Mouse (Mus musculus) spleen, postnatal 10 days (tissue): ENCODE results near the gene Mettl11b.
"Not testable (repeated sequence)": the region's sequence is repeated elsewhere in the genome, so short reads cannot be mapped to it uniquely, and the experiment has no call there.

Experiments used
- DNase-seq, 2 experiments: peaks; one replicate each; pipeline ENCODE4 v3.0.0; 2021 to 2022; ENCODE audit warnings: low spot score in 2 of 2

Mettl11b gene

DNA sequence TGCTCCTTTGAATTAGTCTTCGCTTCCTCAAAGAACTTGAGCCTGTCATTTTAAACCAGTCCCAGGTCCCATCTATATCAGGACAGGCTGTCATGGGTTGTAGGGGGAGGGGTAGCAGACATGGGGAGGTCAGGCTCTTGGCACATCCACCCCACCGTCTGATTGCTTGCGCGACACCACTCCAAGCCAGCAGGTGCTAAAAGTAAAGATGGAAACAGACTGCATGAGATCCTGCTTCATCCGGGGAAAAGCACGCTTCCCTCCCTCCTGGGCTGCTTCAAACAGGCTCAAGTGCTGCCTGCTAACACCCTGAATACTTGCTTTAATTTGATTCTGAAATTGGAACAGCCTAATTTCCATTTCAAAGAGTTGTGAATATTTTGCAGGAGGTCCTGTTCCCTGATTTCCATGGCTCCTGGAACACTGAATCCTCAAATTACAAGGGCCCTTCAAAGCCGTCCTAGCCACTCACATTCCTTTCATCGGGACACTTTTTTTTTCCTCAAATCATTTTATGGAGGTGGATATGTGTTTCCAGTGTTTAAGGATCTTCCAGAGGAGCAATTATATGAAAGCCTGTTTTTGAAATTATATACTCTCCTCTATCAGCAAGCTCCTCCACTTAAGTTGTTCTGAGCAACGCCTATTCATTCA lies at the start of gene Mettl11b:
TSS of gene Mettl11b (minus strand) at position 127 of the 654 bp plus-strand sequence.
- DNase-seq = no peak

GRCm38 (mm10) chr1:163757462-163758207 lies 32.6 kb upstream of the Mettl11b start:
- DNase-seq = no peak

GRCm38 (mm10) chr1:163751360-163751992 lies 26.4 kb upstream of the Mettl11b start:
- DNase-seq = no peak

- DNase-seq = no peak
These were observed 12.2 kb upstream of the Mettl11b start for GRCm38 (mm10) chr1:163737239-163737533.

GRCm38 (mm10) chr1:163736441-163737238 lies 11.6 kb upstream of the Mettl11b start:
- no peak for DNase-seq

- DNase-seq = not testable (repeated sequence)
These were observed 6.1 kb upstream of the Mettl11b start for GRCm38 (mm10) chr1:163731166-163731565.

DNA sequence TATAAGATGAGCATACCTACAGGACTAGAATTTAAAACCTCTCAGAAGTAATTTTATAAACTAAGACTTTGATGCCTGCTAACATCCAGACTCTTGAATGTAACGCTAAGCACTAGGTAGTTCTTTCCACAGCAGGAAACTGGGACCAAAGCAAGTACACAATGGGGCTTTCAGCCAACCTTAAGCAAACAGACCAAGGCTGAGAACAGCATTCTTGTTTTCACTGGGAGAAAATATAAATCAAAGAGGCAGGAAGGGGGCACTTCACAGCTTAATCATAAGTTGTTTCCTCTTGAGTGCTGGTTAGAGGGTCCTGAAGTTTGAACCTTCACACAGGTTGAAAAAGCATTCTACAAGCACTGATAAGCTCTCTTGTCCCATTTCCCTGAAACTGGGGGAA lies 1.1 kb downstream of the Mettl11b start:
- DNase-seq = no peak

DNA sequence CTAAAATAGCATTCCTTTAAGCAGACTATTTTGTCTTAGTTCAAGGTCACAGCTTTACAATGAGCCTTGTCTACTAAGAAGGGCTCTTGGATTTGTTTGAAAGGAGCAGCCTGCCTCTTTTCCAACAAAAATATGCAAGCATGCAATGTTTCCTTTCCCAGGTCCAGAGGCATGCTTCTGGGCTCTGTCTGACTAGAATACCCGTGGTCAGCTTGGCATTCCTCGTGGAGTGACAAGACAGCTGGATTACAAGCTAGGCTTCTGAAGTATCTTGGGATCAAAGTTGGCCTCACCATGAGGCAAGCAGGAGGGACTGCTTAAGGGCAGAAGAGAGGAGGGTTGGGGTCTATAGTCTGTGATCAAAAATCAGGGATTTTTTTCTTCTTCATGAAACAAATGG lies 16.4 kb downstream of the Mettl11b start:
- DNase-seq = no peak

DNA sequence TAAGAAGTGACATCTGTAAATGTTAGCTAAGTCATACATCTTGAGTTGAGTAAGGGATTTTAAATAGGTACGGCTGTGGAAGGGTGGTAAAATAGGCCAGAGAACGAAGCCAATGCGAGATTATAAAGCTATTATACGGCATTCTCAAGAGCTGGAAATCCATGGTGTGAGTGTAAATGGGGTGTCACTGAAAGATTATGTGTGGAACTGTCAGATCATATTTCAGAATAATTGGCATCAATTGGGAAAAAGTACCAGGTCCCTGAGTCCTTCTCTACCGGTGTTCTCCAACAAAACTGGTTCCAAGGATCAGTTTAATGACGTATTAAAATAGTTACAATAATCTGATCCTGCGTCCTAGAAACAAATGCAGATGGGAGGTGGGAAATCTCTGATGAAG lies 24.5 kb downstream of the Mettl11b start:
- DNase-seq = no peak

- no peak for DNase-seq
These were observed 25.3 kb downstream of the Mettl11b start for GRCm38 (mm10) chr1:163699702-163700101.

DNA sequence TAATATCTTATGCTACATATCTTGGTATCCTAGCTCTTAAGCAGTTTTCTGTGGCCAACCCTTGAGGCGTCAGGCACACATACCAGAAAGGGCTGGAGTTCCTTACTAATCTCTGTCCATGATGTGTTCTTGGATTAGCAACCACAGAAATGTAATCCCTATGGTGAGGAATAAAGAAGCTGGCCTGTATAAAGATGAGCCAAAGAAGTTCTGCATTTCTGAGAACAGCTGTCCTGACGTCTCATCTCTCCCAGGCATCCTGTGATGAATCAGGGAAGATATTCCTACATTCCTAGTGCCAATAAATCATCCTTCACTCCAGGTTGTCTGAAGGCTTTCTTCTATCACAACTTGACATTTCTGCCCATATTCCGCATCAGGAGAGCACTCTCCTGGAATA lies 33.2 kb downstream of the Mettl11b start:
- no peak for DNase-seq

DNA sequence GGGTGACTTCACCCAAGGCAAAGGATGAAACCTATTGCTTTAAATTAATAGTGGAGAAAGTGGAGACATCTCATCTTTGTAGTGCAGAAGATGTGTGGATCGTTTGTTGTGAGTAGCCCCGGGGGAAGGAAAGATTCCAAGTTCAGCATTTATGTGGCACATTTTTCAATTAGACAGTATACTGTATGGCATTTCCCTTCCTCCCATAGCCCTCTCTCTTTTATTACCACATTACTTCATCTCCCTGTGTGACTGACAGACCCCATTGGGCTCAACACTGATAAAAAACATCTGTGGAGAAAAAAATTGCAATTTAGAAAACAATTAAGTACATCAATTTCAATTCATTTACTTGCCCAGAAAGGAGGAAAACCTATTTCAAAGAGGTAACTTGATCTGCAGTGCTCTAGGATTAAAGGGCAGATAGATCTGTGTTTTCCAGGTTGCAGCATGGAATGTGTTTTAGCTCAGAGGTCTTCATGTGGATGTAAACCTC lies 42.0 kb downstream of the Mettl11b start:
- DNase-seq = no peak

- DNase-seq = no peak
These were observed 42.9 kb downstream of the Mettl11b start for GRCm38 (mm10) chr1:163682127-163682526.

- no peak for DNase-seq
These were observed 52.2 kb downstream of the Mettl11b start for GRCm38 (mm10) chr1:163672866-163673265.

GRCm38 (mm10) chr1:163671326-163671725 lies 53.7 kb downstream of the Mettl11b start:
- no peak for DNase-seq

DNA sequence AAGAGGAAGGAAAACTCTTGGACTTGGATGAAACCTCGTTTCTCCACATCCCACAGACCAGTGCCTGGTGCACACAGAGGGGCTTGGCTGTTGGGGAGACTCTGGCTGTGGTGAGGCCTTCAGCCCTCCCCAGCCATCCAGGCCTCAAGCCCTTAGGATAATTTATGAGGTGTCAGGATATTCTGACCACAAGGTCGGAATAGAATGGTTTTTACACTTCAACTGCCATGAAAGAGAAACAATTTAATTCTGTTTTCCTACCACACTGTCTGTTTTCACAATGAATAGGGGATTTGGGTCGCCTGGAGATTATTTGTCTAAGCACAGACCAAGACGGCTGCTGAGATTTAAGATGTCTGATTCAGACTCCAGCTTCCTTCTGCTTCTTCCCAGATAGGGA lies 54.3 kb downstream of the Mettl11b start:
- no peak for DNase-seq

DNA sequence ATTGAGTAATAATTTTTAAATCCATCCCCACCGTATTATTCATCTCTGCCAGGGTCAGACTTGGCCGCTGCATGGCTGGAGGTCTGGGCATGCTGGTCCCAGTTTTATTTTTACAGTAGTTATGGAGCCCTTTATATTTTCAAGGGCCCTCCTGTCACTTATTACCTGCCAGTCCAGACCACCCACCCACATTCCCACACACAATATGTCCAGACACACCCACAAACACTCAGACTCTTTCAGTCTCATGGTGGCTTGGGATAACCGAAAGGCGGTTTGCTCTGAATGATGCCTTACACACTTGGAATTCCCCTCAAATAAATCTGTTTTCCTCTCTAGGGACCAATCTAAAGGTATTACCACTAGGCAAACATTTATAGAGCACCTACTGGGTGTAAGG lies 55.1 kb downstream of the Mettl11b start:
- DNase-seq = no peak

GRCm38 (mm10) chr1:163662416-163662815 lies 62.6 kb downstream of the Mettl11b start:
- no peak for DNase-seq

GRCm38 (mm10) chr1:163658535-163658928 lies 66.5 kb downstream of the Mettl11b start:
- no peak for DNase-seq

DNA sequence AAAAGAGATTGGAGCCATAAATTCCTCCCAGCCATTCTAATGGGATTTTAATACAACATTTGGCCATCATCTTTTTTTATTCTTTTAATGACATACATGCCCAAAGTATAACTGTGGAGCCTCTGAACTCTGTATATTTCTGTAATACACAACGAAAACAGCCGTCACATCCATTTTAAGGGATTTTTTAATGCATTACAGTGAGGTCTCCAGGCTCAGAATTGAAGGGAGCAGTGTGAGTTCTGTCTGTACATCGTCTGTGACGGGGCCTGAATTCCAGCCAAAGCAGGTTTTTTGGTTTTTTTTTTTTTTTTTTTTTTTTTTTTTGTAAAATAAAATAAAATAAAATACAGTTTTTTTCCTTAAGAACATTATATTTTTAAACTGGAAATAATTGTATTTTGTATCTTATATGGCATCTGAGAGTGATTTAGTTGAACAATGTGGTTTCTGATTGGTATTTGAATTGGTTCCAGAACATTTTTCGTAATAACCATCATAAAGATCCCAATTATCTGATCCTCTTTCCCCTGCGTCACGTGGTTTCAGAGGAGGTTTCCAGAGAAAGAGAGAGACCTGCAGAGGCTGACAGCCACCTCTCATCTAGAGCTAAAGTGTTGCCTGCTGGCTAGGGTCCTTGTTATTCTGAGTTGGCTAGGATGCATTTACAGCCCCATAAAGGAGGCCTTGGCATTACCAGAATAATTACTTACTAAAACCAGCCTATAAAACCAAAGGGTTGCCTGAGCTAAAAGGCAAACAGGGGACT lies 67.1 kb downstream of the Mettl11b start:
- DNase-seq = no peak

DNA sequence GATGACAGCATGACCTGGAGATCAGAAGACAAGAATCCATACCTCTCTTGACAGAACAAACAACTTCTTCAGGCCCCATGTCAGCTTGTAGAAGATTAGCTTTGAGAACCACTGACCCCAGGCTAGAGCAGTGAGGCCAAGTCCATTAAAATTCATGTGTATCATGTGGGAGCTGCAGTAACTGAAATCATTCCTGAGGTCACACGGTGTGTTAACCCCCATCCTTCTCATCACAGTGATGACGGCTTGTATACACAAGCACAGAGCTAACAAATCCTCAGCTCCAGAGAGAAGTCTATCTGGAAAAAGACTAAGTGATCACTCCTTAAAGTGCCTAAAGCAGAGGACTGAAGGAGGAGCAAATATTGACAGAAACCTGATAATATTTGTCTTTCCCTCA lies 68.0 kb downstream of the Mettl11b start:
- no peak for DNase-seq
